Mouse (Mus musculus) heart, adult 2 months (tissue): Measurements from ENCODE around the gene Sh3gl2. TPM values are rescaled to one million over a fixed set of nuclear protein-coding genes. Genes with fewer than 3 reads are reported as not detected.

ENCODE experiments used
- DNase-seq, 2 experiments: peaks; one replicate each; pipeline ENCODE4 v3.0.0; 2021
- H3K27ac ChIP-seq: fragments of 200-600 bp; 2 replicates; pipeline ENCODE4 v1.8.1; 2022
- H3K27me3 ChIP-seq: fragments of 200-500 bp; 2 replicates; pipeline ENCODE4 v1.6.1; 2012; ENCODE audit warnings: mild to moderate bottlenecking, low read length, inconsistent platforms, mixed read lengths; ENCODE audit not compliant: control insufficient read depth, insufficient read depth
- H3K36me3 ChIP-seq: fragments of 200-500 bp; 2 replicates; pipeline ENCODE4 v1.6.1; 2012; ENCODE audit warnings: low read length, inconsistent platforms; ENCODE audit not compliant: control insufficient read depth, insufficient read depth
- H3K4me1 ChIP-seq: fragments of 200-500 bp; 2 replicates; pipeline ENCODE4 v1.6.1; 2011; ENCODE audit warnings: low read length; ENCODE audit not compliant: control insufficient read depth, insufficient read depth
- H3K4me3 ChIP-seq: fragments of 200-600 bp; 2 replicates; pipeline ENCODE4 v1.8.1; 2022
- H3K79me2 ChIP-seq: fragments of 200-500 bp; replicated peaks from 2 replicates; pipeline ENCODE4 v1.6.1; 2012; ENCODE audit warnings: mild to moderate bottlenecking, inconsistent platforms, low read length, moderate library complexity, mixed read lengths; ENCODE audit not compliant: control insufficient read depth, insufficient read depth
- H3K9ac ChIP-seq: fragments of 200-500 bp; 2 replicates; pipeline ENCODE4 v1.6.1; 2012; ENCODE audit warnings: low read depth, mild to moderate bottlenecking, control low read depth, inconsistent platforms, low read length, mixed read lengths
- CTCF ChIP-seq: fragments of 200-600 bp; IDR thresholded peaks from 2 replicates; pipeline ENCODE4 v1.8.1; 2022; ENCODE audit warnings: antibody characterized with exemption, mild to moderate bottlenecking, moderate library complexity
- EP300 ChIP-seq: fragments of 200-500 bp; IDR thresholded peaks from 2 replicates; pipeline ENCODE4 v1.6.1; 2011; ENCODE audit warnings: low read depth, low read length, control low read depth; ENCODE audit not compliant: insufficient read depth
- POLR2A ChIP-seq: fragments of 200-500 bp; IDR thresholded peaks from 2 replicates; pipeline ENCODE4 v1.6.1; 2011; ENCODE audit warnings: mild to moderate bottlenecking, low read depth, low read length, control low read depth; ENCODE audit not compliant: insufficient read depth
- WGBS: fragments of 180-500 bp; shearing (Covaris S2); methylation state at CpG from one replicate; pipeline ENCODE4 v1.1.7; 2018; 5-methylcytosine and 5-hydroxymethylcytosine counted together
- intact Hi-C: fragments of 180-260 bp; cut with DNase I; formaldehyde crosslinking; loops from one replicate; pipeline ENCODE4 v1.15.1; 2025
- polyA plus RNA-seq: library from polyadenylated mRNA; depleted of rRNA; stranded (reverse); fragments of >200 nt; gene quantifications from 2 replicates; pipeline ENCODE4 v1.2.3, GENCODE M21; 2012
- total RNA-seq, 2 experiments: library from RNA; stranded (reverse); gene quantifications; 2 replicates each; pipeline ENCODE4 v1.2.3; 2021

Sh3gl2 gene
- total and polyA plus RNA-seq, 3 experiments, result 0.62 to 6.7 (median 5.4) TPM

- no peaks in the 10 kb centered on the region for H3K27me3 ChIP-seq
- no peak overlapping the region for H3K4me3 ChIP-seq
- DNase-seq, result no peak
- no peak overlapping the region for H3K27ac ChIP-seq
- H3K9ac ChIP-seq, result no peak overlapping the region
- no peaks in the 10 kb centered on the region for H3K79me2 ChIP-seq
- no peak for TF ChIP-seq EP300
- TF ChIP-seq POLR2A, result no peak
- no peak for TF ChIP-seq CTCF
- no peaks in the 10 kb centered on the region for H3K4me1 ChIP-seq
- intact Hi-C loops, result no loop called here
- H3K36me3 ChIP-seq, result no peaks in the 10 kb centered on the region
Observed at GRCm38 (mm10) chr4:85336356-85336755, 131.4 kb downstream of the Sh3gl2 start.

GRCm38 (mm10) chr4:85339126-85339525, 134.2 kb downstream of the Sh3gl2 start:
- Histone ChIP-seq H3K27me3 (no peaks in the 10 kb centered on the region), H3K4me1 (no peaks in the 10 kb centered on the region), H3K9ac (no peak overlapping the region), H3K79me2 (no peaks in the 10 kb centered on the region), H3K36me3 (no peaks in the 10 kb centered on the region), H3K4me3 (no peak overlapping the region), H3K27ac (no peak overlapping the region)
- TF ChIP-seq POLR2A (no peak), EP300 (no peak), CTCF (no peak)
- intact Hi-C loops, result no loop called here
- 91% methylated on average over 5 of the region's 5 CpGs for WGBS
- no peak for DNase-seq

GRCm38 (mm10) chr4:85340686-85341085, 135.8 kb downstream of the Sh3gl2 start:
- H3K27me3 ChIP-seq, result no peaks in the 10 kb centered on the region
- no peaks in the 10 kb centered on the region for H3K79me2 ChIP-seq
- intact Hi-C loops, result no loop called here
- H3K4me1 ChIP-seq, result no peaks in the 10 kb centered on the region
- no peak overlapping the region for H3K4me3 ChIP-seq
- no peak overlapping the region for H3K9ac ChIP-seq
- TF ChIP-seq CTCF (no peak), POLR2A (no peak), EP300 (no peak)
- DNase-seq, result no peak
- H3K27ac ChIP-seq, result no peak overlapping the region
- WGBS, result 60% methylated on average over 6 of the region's 6 CpGs
- no peaks in the 10 kb centered on the region for H3K36me3 ChIP-seq

- intact Hi-C loops, result no loop called here
- Histone ChIP-seq H3K27ac (no peak overlapping the region), H3K4me1 (no peaks in the 10 kb centered on the region), H3K79me2 (no peaks in the 10 kb centered on the region), H3K4me3 (no peak overlapping the region), H3K36me3 (no peaks in the 10 kb centered on the region), H3K9ac (no peak overlapping the region), H3K27me3 (no peaks in the 10 kb centered on the region)
- TF ChIP-seq EP300 (no peak), CTCF (no peak), POLR2A (no peak)
- no peak for DNase-seq
- 88% methylated on average over 6 of the region's 6 CpGs for WGBS
Observed at GRCm38 (mm10) chr4:85345911-85346310, 141.0 kb downstream of the Sh3gl2 start.

- H3K4me1 ChIP-seq, result no peaks in the 10 kb centered on the region
- 74% methylated on average over 8 of the region's 8 CpGs for WGBS
- H3K4me3 ChIP-seq, result no peak overlapping the region
- no peak overlapping the region for H3K27ac ChIP-seq
- H3K9ac ChIP-seq, result no peak overlapping the region
- DNase-seq, result no peak
- no peaks in the 10 kb centered on the region for H3K36me3 ChIP-seq
- intact Hi-C loops, result no loop called here
- no peaks in the 10 kb centered on the region for H3K79me2 ChIP-seq
- TF ChIP-seq CTCF (no peak), POLR2A (no peak), EP300 (no peak)
- H3K27me3 ChIP-seq, result no peaks in the 10 kb centered on the region
Observed at GRCm38 (mm10) chr4:85348079-85348643, 143.2 kb downstream of the Sh3gl2 start.

- DNase-seq, result no peak
- intact Hi-C loops, result no loop called here
- Histone ChIP-seq H3K27me3 (no peaks in the 10 kb centered on the region), H3K9ac (no peak overlapping the region), H3K36me3 (no peaks in the 10 kb centered on the region), H3K79me2 (no peaks in the 10 kb centered on the region), H3K4me3 (no peak overlapping the region), H3K4me1 (no peaks in the 10 kb centered on the region), H3K27ac (no peak overlapping the region)
- 76% methylated on average over 3 of the region's 3 CpGs for WGBS
- no peak for TF ChIP-seq EP300
- TF ChIP-seq CTCF, result no peak
- TF ChIP-seq POLR2A, result no peak
Observed at GRCm38 (mm10) chr4:85362661-85363060, 157.7 kb downstream of the Sh3gl2 start.

- H3K79me2 ChIP-seq, result no peaks in the 10 kb centered on the region
- no peak for DNase-seq
- TF ChIP-seq POLR2A, result no peak
- no peak for TF ChIP-seq EP300
- no peak for TF ChIP-seq CTCF
- intact Hi-C loops, result no loop called here
- H3K36me3 ChIP-seq, result no peaks in the 10 kb centered on the region
- H3K9ac ChIP-seq, result no peak overlapping the region
- H3K27ac ChIP-seq, result no peak overlapping the region
- H3K4me3 ChIP-seq, result no peak overlapping the region
- H3K27me3 ChIP-seq, result no peaks in the 10 kb centered on the region
- WGBS, result 86% methylated on average over 4 of the region's 4 CpGs
- no peaks in the 10 kb centered on the region for H3K4me1 ChIP-seq
Observed at GRCm38 (mm10) chr4:85363205-85363604, 158.3 kb downstream of the Sh3gl2 start.
